Mouse (Mus musculus): ENCODE data around the gene Gtsf1l. TPM values are rescaled to one million over a fixed set of nuclear protein-coding genes. Genes with fewer than 3 reads are reported as not detected.

Gtsf1l gene
- not detected in 2 replicates for total RNA-seq (2017)

GRCm38 (mm10) chr2:163087728-163088127 is at the start of gene Gtsf1l:
Gene Gtsf1l, minus strand, starts transcription at chr2:163087855.
- ATAC-seq (replicated peaks; ENCODE audit: low read depth, poor library complexity, severe bottlenecking) = no peak

GRCm38 (mm10) chr2:163136996-163137395 is 49.3 kb upstream of the Gtsf1l start:
- ATAC-seq (replicated peaks; ENCODE audit: low read depth, poor library complexity, severe bottlenecking) = no peak

- no peak for ATAC-seq (replicated peaks; ENCODE audit: low read depth, poor library complexity, severe bottlenecking)
Observed at GRCm38 (mm10) chr2:163135931-163136330, 48.3 kb upstream of the Gtsf1l start.

- no peak for ATAC-seq (replicated peaks; ENCODE audit: low read depth, poor library complexity, severe bottlenecking)
Observed at GRCm38 (mm10) chr2:163132314-163132713, 44.7 kb upstream of the Gtsf1l start.

- no peak for ATAC-seq (replicated peaks; ENCODE audit: low read depth, poor library complexity, severe bottlenecking)
Observed at GRCm38 (mm10) chr2:163130837-163131236, 43.2 kb upstream of the Gtsf1l start.

GRCm38 (mm10) chr2:163123496-163123895 is 35.8 kb upstream of the Gtsf1l start:
- ATAC-seq (replicated peaks; ENCODE audit: low read depth, poor library complexity, severe bottlenecking) = no peak

- ATAC-seq (replicated peaks; ENCODE audit: low read depth, poor library complexity, severe bottlenecking) = peak; percentile 37
Observed at GRCm38 (mm10) chr2:163122319-163122718, 34.7 kb upstream of the Gtsf1l start.

GRCm38 (mm10) chr2:163121353-163121660 is 33.7 kb upstream of the Gtsf1l start:
- ATAC-seq (replicated peaks; ENCODE audit: low read depth, poor library complexity, severe bottlenecking) = 0 out of 2 replicates have a peak, but pooled peaks have one; percentile 30

- no peak for ATAC-seq (replicated peaks; ENCODE audit: low read depth, poor library complexity, severe bottlenecking)
Observed at GRCm38 (mm10) chr2:163120626-163121352, 33.1 kb upstream of the Gtsf1l start.

GRCm38 (mm10) chr2:163111413-163112201 is 24.0 kb upstream of the Gtsf1l start:
- ATAC-seq (replicated peaks; ENCODE audit: low read depth, poor library complexity, severe bottlenecking) = no peak

GRCm38 (mm10) chr2:163110706-163111105 is 23.1 kb upstream of the Gtsf1l start:
- ATAC-seq (replicated peaks; ENCODE audit: low read depth, poor library complexity, severe bottlenecking) = no peak

- no peak for ATAC-seq (replicated peaks; ENCODE audit: low read depth, poor library complexity, severe bottlenecking)
Observed at GRCm38 (mm10) chr2:163108385-163108784, 20.7 kb upstream of the Gtsf1l start.

- no peak for ATAC-seq (replicated peaks; ENCODE audit: low read depth, poor library complexity, severe bottlenecking)
Observed at GRCm38 (mm10) chr2:163104086-163104770, 16.6 kb upstream of the Gtsf1l start.

GRCm38 (mm10) chr2:163102900-163103653 is 15.4 kb upstream of the Gtsf1l start:
- no peak for ATAC-seq (replicated peaks; ENCODE audit: low read depth, poor library complexity, severe bottlenecking)

GRCm38 (mm10) chr2:163102216-163102615 is 14.6 kb upstream of the Gtsf1l start:
- no peak for ATAC-seq (replicated peaks; ENCODE audit: low read depth, poor library complexity, severe bottlenecking)

- ATAC-seq (replicated peaks; ENCODE audit: low read depth, poor library complexity, severe bottlenecking) = peak; percentile 57
Observed at GRCm38 (mm10) chr2:163101646-163102203, 14.1 kb upstream of the Gtsf1l start.

GRCm38 (mm10) chr2:163100551-163100950 is 12.9 kb upstream of the Gtsf1l start:
- ATAC-seq (replicated peaks; ENCODE audit: low read depth, poor library complexity, severe bottlenecking) = peak; percentile 19

GRCm38 (mm10) chr2:163099919-163100318 is 12.3 kb upstream of the Gtsf1l start:
- peak; percentile 57 for ATAC-seq (replicated peaks; ENCODE audit: low read depth, poor library complexity, severe bottlenecking)

- ATAC-seq (replicated peaks; ENCODE audit: low read depth, poor library complexity, severe bottlenecking) = no peak
Observed at GRCm38 (mm10) chr2:163095784-163096183, 8.1 kb upstream of the Gtsf1l start.

- no peak for ATAC-seq (replicated peaks; ENCODE audit: low read depth, poor library complexity, severe bottlenecking)
Observed at GRCm38 (mm10) chr2:163094909-163095308, 7.3 kb upstream of the Gtsf1l start.
